Mouse (Mus musculus): ENCODE measurements around the gene Mybpc3. TPM values are rescaled to one million over a fixed set of nuclear protein-coding genes. Genes with fewer than 3 reads are reported as not detected.

Mybpc3 gene
- polyA plus RNA-seq, 1 experiment from 2014 or later, result 0.40 TPM

GRCm38 (mm10) chr2:91080784-91081513 lies 37.0 kb upstream of the Mybpc3 start:
- Histone ChIP-seq H3K4me3 (replicated peaks) (no peak overlapping the region), H3K27ac (replicated peaks) (no peak overlapping the region), H3K9me3 (replicated peaks) (no peaks in the 10 kb centered on the region), H3K36me3 (no peaks in the 10 kb centered on the region), H3K4me1 (peaks cover 12% of the 10 kb centered on the region), H3K9ac (no peak overlapping the region), H3K27me3 (no peaks in the 10 kb centered on the region), H3K4me2 (replicated peaks) (no peak overlapping the region)
- 71% methylated on average over 8 of the region's 8 CpGs for WGBS
- no peak for ATAC-seq (ENCODE audit: insufficient number of reproducible peaks, low FRiP score, low TSS enrichment, low read depth)

- no peak within 1 kb of the TSS for H3K4me2 ChIP-seq (replicated peaks)
- H3K9me3 ChIP-seq (replicated peaks), result no peaks in the 10 kb centered on the region
- 81% methylated on average over 13 of the region's 13 CpGs for WGBS
- no peak within 1 kb of the TSS for H3K9ac ChIP-seq
- H3K4me1 ChIP-seq, result peaks cover 12% of the 10 kb centered on the region
- no peak within 1 kb of the TSS for H3K27ac ChIP-seq (replicated peaks)
- no peaks in the 10 kb centered on the region for H3K36me3 ChIP-seq
- no peaks in the 10 kb centered on the region for H3K27me3 ChIP-seq
- ATAC-seq (ENCODE audit: insufficient number of reproducible peaks, low FRiP score, low TSS enrichment, low read depth), result no peak
- H3K4me3 ChIP-seq (replicated peaks), result no peak within 1 kb of the TSS
These were observed 35.9 kb upstream of the Mybpc3 start, which contains the start of gene Spi1 for GRCm38 (mm10) chr2:91081775-91082695. Gene Spi1 (plus strand): TSS chr2:91082390.

- 60% methylated on average over 11 of the region's 11 CpGs for WGBS
- Histone ChIP-seq H3K36me3 (no peaks in the 10 kb centered on the region), H3K4me2 (replicated peaks) (no peak overlapping the region), H3K27me3 (no peaks in the 10 kb centered on the region), H3K27ac (replicated peaks) (no peak overlapping the region), H3K4me1 (peaks cover 12% of the 10 kb centered on the region), H3K4me3 (replicated peaks) (no peak overlapping the region), H3K9ac (no peak overlapping the region), H3K9me3 (replicated peaks) (no peaks in the 10 kb centered on the region)
- ATAC-seq (ENCODE audit: insufficient number of reproducible peaks, low FRiP score, low TSS enrichment, low read depth), result no peak
These were observed 35.1 kb upstream of the Mybpc3 start for GRCm38 (mm10) chr2:91082844-91083243.

- no peak overlapping the region for H3K4me3 ChIP-seq (replicated peaks)
- no peak for ATAC-seq (ENCODE audit: insufficient number of reproducible peaks, low FRiP score, low TSS enrichment, low read depth)
- H3K36me3 ChIP-seq, result no peaks in the 10 kb centered on the region
- H3K27me3 ChIP-seq, result no peaks in the 10 kb centered on the region
- peaks cover 6% of the 10 kb centered on the region for H3K4me1 ChIP-seq
- H3K4me2 ChIP-seq (replicated peaks), result no peak overlapping the region
- 60% methylated on average over 1 of the region's 1 CpGs for WGBS
- H3K27ac ChIP-seq (replicated peaks), result no peak overlapping the region
- no peaks in the 10 kb centered on the region for H3K9me3 ChIP-seq (replicated peaks)
- H3K9ac ChIP-seq, result no peak overlapping the region
These were observed 34.5 kb upstream of the Mybpc3 start for GRCm38 (mm10) chr2:91083366-91083940.

- 78% methylated on average over 15 of the region's 15 CpGs for WGBS
- H3K9me3 ChIP-seq (replicated peaks), result no peaks in the 10 kb centered on the region
- no peak overlapping the region for H3K27ac ChIP-seq (replicated peaks)
- H3K27me3 ChIP-seq, result no peaks in the 10 kb centered on the region
- no peak overlapping the region for H3K9ac ChIP-seq
- ATAC-seq (ENCODE audit: insufficient number of reproducible peaks, low FRiP score, low TSS enrichment, low read depth), result no peak
- H3K36me3 ChIP-seq, result no peaks in the 10 kb centered on the region
- H3K4me1 ChIP-seq, result no peaks in the 10 kb centered on the region
- no peak overlapping the region for H3K4me3 ChIP-seq (replicated peaks)
- H3K4me2 ChIP-seq (replicated peaks), result no peak overlapping the region
These were observed 33.6 kb upstream of the Mybpc3 start for GRCm38 (mm10) chr2:91084179-91084820.

GRCm38 (mm10) chr2:91085494-91086391 lies 32.2 kb upstream of the Mybpc3 start:
- H3K9ac ChIP-seq, result no peak overlapping the region
- H3K36me3 ChIP-seq, result no peaks in the 10 kb centered on the region
- no peak overlapping the region for H3K27ac ChIP-seq (replicated peaks)
- no peaks in the 10 kb centered on the region for H3K27me3 ChIP-seq
- H3K9me3 ChIP-seq (replicated peaks), result no peaks in the 10 kb centered on the region
- WGBS, result 87% methylated on average over 14 of the region's 14 CpGs
- H3K4me3 ChIP-seq (replicated peaks), result no peak overlapping the region
- no peaks in the 10 kb centered on the region for H3K4me1 ChIP-seq
- ATAC-seq (ENCODE audit: insufficient number of reproducible peaks, low FRiP score, low TSS enrichment, low read depth), result no peak
- no peak overlapping the region for H3K4me2 ChIP-seq (replicated peaks)

- Histone ChIP-seq H3K36me3 (no peaks in the 10 kb centered on the region), H3K27me3 (no peaks in the 10 kb centered on the region), H3K4me2 (replicated peaks) (no peak overlapping the region), H3K9me3 (replicated peaks) (no peaks in the 10 kb centered on the region), H3K27ac (replicated peaks) (no peak overlapping the region), H3K4me1 (no peaks in the 10 kb centered on the region), H3K9ac (no peak overlapping the region), H3K4me3 (replicated peaks) (no peak overlapping the region)
- WGBS, result 65% methylated on average over 9 of the region's 9 CpGs
- no peak for ATAC-seq (ENCODE audit: insufficient number of reproducible peaks, low FRiP score, low TSS enrichment, low read depth)
These were observed 31.3 kb upstream of the Mybpc3 start for GRCm38 (mm10) chr2:91086392-91087237.

- H3K4me3 ChIP-seq (replicated peaks), result no peak overlapping the region
- 85% methylated on average over 9 of the region's 9 CpGs for WGBS
- H3K9ac ChIP-seq, result no peak overlapping the region
- ATAC-seq (ENCODE audit: insufficient number of reproducible peaks, low FRiP score, low TSS enrichment, low read depth), result no peak
- H3K36me3 ChIP-seq, result no peaks in the 10 kb centered on the region
- H3K27me3 ChIP-seq, result no peaks in the 10 kb centered on the region
- no peak overlapping the region for H3K27ac ChIP-seq (replicated peaks)
- H3K4me2 ChIP-seq (replicated peaks), result no peak overlapping the region
- H3K4me1 ChIP-seq, result no peaks in the 10 kb centered on the region
- H3K9me3 ChIP-seq (replicated peaks), result no peaks in the 10 kb centered on the region
These were observed 30.5 kb upstream of the Mybpc3 start for GRCm38 (mm10) chr2:91087453-91087852.

- no peak for ATAC-seq (ENCODE audit: insufficient number of reproducible peaks, low FRiP score, low TSS enrichment, low read depth)
- Histone ChIP-seq H3K9me3 (replicated peaks) (no peaks in the 10 kb centered on the region), H3K27ac (replicated peaks) (no peak overlapping the region), H3K27me3 (no peaks in the 10 kb centered on the region), H3K4me3 (replicated peaks) (no peak overlapping the region), H3K4me1 (no peaks in the 10 kb centered on the region), H3K9ac (no peak overlapping the region), H3K4me2 (replicated peaks) (no peak overlapping the region), H3K36me3 (no peaks in the 10 kb centered on the region)
- WGBS, result 81% methylated on average over 9 of the region's 9 CpGs
These were observed 29.0 kb upstream of the Mybpc3 start for GRCm38 (mm10) chr2:91088987-91089386.

- WGBS, result 61% methylated on average over 6 of the region's 6 CpGs
- no peaks in the 10 kb centered on the region for H3K9me3 ChIP-seq (replicated peaks)
- H3K4me3 ChIP-seq (replicated peaks), result no peak overlapping the region
- H3K36me3 ChIP-seq, result no peaks in the 10 kb centered on the region
- no peak overlapping the region for H3K9ac ChIP-seq
- H3K4me2 ChIP-seq (replicated peaks), result no peak overlapping the region
- H3K27me3 ChIP-seq, result no peaks in the 10 kb centered on the region
- no peaks in the 10 kb centered on the region for H3K4me1 ChIP-seq
- H3K27ac ChIP-seq (replicated peaks), result no peak overlapping the region
- no peak for ATAC-seq (ENCODE audit: insufficient number of reproducible peaks, low FRiP score, low TSS enrichment, low read depth)
These were observed 27.7 kb upstream of the Mybpc3 start for GRCm38 (mm10) chr2:91090208-91090607.
